Mouse (Mus musculus) stomach, postnatal 0 days (tissue): ENCODE measurements around the gene Csnk2b.

ENCODE experiments used
- CTCF ChIP-seq: IDR thresholded peaks from 2 replicates; pipeline ENCODE4 v1.5.1; 2016; ENCODE audit warnings: antibody characterized with exemption, low read depth, mild to moderate bottlenecking, moderate library complexity
- EP300 ChIP-seq: optimal IDR thresholded peaks from 2 replicates; pipeline ENCODE3; 2016; ENCODE audit warnings: antibody characterized with exemption

DNA sequence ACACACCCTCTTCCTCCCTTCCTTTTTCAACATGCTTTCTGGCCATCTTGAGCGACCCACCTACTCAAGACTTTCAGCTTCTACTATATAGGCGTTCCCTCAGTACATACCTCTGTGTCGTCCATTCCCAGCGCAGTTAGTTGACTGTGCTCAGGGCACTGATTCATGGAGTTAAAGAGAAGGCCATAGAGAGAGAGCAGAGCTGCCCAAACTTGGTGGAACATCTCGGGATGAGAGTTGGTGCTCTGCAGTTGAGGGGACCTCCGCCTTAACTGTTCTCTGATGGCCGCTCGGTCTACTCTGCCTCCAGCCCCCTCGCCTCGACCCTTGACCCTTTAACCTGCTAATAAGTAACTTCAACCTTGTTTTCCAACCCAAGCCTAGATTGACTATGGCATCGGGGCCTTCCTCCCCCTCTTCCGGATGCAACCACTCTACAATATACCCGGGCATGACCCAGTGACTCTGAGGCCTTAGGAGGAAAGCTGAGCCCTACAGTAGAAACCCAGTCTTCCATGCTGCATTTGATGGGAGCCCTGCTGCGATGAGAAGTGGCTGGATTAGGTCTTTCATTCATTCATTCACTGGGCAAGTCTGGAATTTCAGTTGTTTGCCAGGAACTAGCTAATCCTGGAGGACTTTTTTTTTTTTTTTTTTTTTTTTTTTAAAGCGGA is 9.8 kb upstream of the Csnk2b start, which contains the start of gene Apom:
- TF ChIP-seq CTCF (no peak), EP300 (no peak)
